In the genomic region with DNA sequence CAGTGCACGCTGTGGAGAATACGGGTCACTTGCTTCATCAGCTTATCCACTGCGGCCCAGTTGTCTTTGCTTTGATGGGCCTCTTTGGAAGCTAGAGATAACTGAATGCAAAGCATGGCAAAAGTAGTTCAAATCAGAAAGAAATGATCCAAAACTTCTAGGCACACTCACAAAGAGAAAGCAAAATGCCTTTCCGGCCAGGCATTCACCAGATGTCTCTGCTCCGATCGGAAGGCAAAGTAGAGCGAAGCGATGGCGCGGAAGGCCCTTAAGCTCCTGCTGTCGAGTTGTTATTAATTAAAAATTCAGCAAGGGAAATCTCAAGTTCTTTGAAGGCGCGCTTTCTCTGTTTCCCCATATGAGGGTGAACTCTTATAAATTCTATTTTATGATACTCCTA, we compare ENCODE assay signal across 28 mouse cellular contexts.
A peak's percentile ranks its signal among the peaks of the same experiment; 100 is the strongest.
DNase-seq lines count a peak whose midpoint lies in the region; ATAC-seq and TF ChIP-seq lines count a peak whose summit lies in the region.
"Had no signal": no experiment of that assay in that cellular context is flagged by ENCODE, and none has a peak within 500 bp of the region (broad histone marks: within the 10 kb centered on the region; RNA-seq: fewer than 3 reads in every experiment).

No protein-coding gene starts in this region.

- no peak overlapping the region for H3K9ac ChIP-seq in hindbrain, embryonic 16.5 days (ENCODE audit: low read depth, low read length)
- no peak overlapping the region for H3K9ac ChIP-seq in hindbrain, embryonic 13.5 days
- no peak overlapping the region for H3K9ac ChIP-seq in midbrain, postnatal 0 days (replicated peaks; ENCODE audit: low read length, poor library complexity, severe bottlenecking)
- H3K9ac ChIP-seq: heart, embryonic 12.5 days; kidney, embryonic 15.5 days; limb, embryonic 15.5 days; liver, embryonic 14.5 days; lung, embryonic 15.5 days; neural tube, embryonic 12.5 days had no signal

- H3K4me3 ChIP-seq in hindbrain, embryonic 16.5 days (ENCODE audit: low read length), result no peak overlapping the region
- no peak overlapping the region for H3K4me3 ChIP-seq in hindbrain, embryonic 13.5 days
- H3K4me3 ChIP-seq in midbrain, postnatal 0 days (ENCODE audit: low read depth, low read length), result no peak overlapping the region
- H3K4me3 ChIP-seq: heart, embryonic 12.5 days; kidney, embryonic 15.5 days; limb, embryonic 15.5 days; lung, embryonic 15.5 days; megakaryocyte, embryonic 14.5 days; neural tube, embryonic 12.5 days had no signal

- TF ChIP-seq CTCF in midbrain, postnatal 0 days (IDR thresholded peaks at IDR 0.05), result no peak

- no peaks in the 10 kb centered on the region for H3K4me1 ChIP-seq in hindbrain, embryonic 16.5 days (ENCODE audit: control insufficient read depth, insufficient read depth, low read depth, low read length)
- H3K4me1 ChIP-seq in hindbrain, embryonic 13.5 days (replicated peaks), result no peaks in the 10 kb centered on the region
- H3K4me1 ChIP-seq in midbrain, postnatal 0 days (ENCODE audit: insufficient read depth, low read length), result no peaks in the 10 kb centered on the region
- H3K4me1 ChIP-seq: heart, embryonic 12.5 days; kidney, embryonic 15.5 days; limb, embryonic 15.5 days; lung, embryonic 15.5 days; megakaryocyte, embryonic 14.5 days; neural tube, embryonic 12.5 days had no signal

- no peaks in the 10 kb centered on the region for H3K36me3 ChIP-seq in hindbrain, embryonic 16.5 days (ENCODE audit: control insufficient read depth, insufficient read depth, low read length)
- H3K36me3 ChIP-seq in hindbrain, embryonic 13.5 days, result no peaks in the 10 kb centered on the region
- H3K36me3 ChIP-seq in midbrain, postnatal 0 days (ENCODE audit: insufficient read depth, low read length), result no peaks in the 10 kb centered on the region
- H3K36me3 ChIP-seq: heart, embryonic 12.5 days; kidney, embryonic 15.5 days; limb, embryonic 15.5 days; lung, embryonic 15.5 days; neural tube, embryonic 12.5 days had no signal

- peak; percentile 34 to 41 for DNase-seq in cerebellum, postnatal 14 days
- no peak for DNase-seq in cerebellum, postnatal 25 days
- DNase-seq in Muller cell, postnatal 12 days (ENCODE audit: inconsistent ontology term), result peak; percentile 59
- DNase-seq in midbrain, postnatal 0 days (ENCODE audit: low spot score), result peak; percentile 56
- DNase-seq in adrenal gland, adult 8-10 months, result no peak
- DNase-seq in gastrocnemius, adult 18-20 months (ENCODE audit: low spot score), result no peak
- DNase-seq: adrenal gland, postnatal 36 days; cerebellum, adult 11-12 months; gastrocnemius, postnatal 14 days; heart, adult 18-20 months; heart, postnatal 10 days; kidney, postnatal 36 days; layer of hippocampus, postnatal 36 days; lung, postnatal 36 days; right cerebral cortex, adult 18-20 months; right cerebral cortex, postnatal 4 days; thymus, adult 18-20 months; thymus, postnatal 4 days had no signal

- 53% methylated on average over 13 of the region's 13 CpGs for WGBS in hindbrain, embryonic 16.5 days
- WGBS in hindbrain, embryonic 13.5 days, result 79% methylated on average over 13 of the region's 13 CpGs
- 70% methylated on average over 12 of the region's 13 CpGs for WGBS in midbrain, postnatal 0 days

- H3K27me3 ChIP-seq in hindbrain, embryonic 16.5 days (replicated peaks; ENCODE audit: control insufficient read depth, insufficient read depth, low read length), result no peaks in the 10 kb centered on the region
- no peaks in the 10 kb centered on the region for H3K27me3 ChIP-seq in hindbrain, embryonic 13.5 days
- H3K27me3 ChIP-seq in midbrain, postnatal 0 days (ENCODE audit: insufficient read depth, low read length), result no peaks in the 10 kb centered on the region
- H3K27me3 ChIP-seq: heart, embryonic 12.5 days; kidney, embryonic 15.5 days; limb, embryonic 15.5 days; lung, embryonic 15.5 days; megakaryocyte, embryonic 14.5 days; neural tube, embryonic 12.5 days had no signal

- ATAC-seq in hindbrain, embryonic 16.5 days, result peak; percentile 56; the same call in 1 of the 2 replicates
- ATAC-seq in hindbrain, embryonic 13.5 days (ENCODE audit: low FRiP score), result no peak
- no peak for ATAC-seq in midbrain, postnatal 0 days (ENCODE audit: low FRiP score)
- ATAC-seq: intestine, postnatal 0 days had no signal

- no peak overlapping the region for H3K4me2 ChIP-seq in hindbrain, embryonic 16.5 days (ENCODE audit: low read length)
- H3K4me2 ChIP-seq in hindbrain, embryonic 13.5 days, result no peak overlapping the region
- H3K4me2 ChIP-seq in midbrain, postnatal 0 days (ENCODE audit: low read depth, low read length, poor library complexity, severe bottlenecking), result no peak overlapping the region
- H3K4me2 ChIP-seq: heart, embryonic 12.5 days; kidney, embryonic 15.5 days; limb, embryonic 15.5 days; lung, embryonic 15.5 days; neural tube, embryonic 12.5 days had no signal

- H3K27ac ChIP-seq in hindbrain, embryonic 16.5 days (ENCODE audit: low read depth, low read length), result no peak overlapping the region
- H3K27ac ChIP-seq in hindbrain, embryonic 13.5 days, result no peak overlapping the region
- no peak overlapping the region for H3K27ac ChIP-seq in midbrain, postnatal 0 days (ENCODE audit: low read depth, low read length)
- H3K27ac ChIP-seq: kidney, embryonic 15.5 days; limb, embryonic 15.5 days; liver, embryonic 14.5 days; lung, embryonic 15.5 days; neural tube, embryonic 12.5 days had no signal

- H3K9me3 ChIP-seq in hindbrain, embryonic 16.5 days (ENCODE audit: control insufficient read depth, low read length), result no peaks in the 10 kb centered on the region
- no peaks in the 10 kb centered on the region for H3K9me3 ChIP-seq in hindbrain, embryonic 13.5 days
- no peaks in the 10 kb centered on the region for H3K9me3 ChIP-seq in midbrain, postnatal 0 days (ENCODE audit: low read length)
- H3K9me3 ChIP-seq: heart, embryonic 12.5 days; kidney, embryonic 15.5 days; limb, embryonic 15.5 days; lung, embryonic 15.5 days; neural tube, embryonic 12.5 days had no signal

Comparison
In these comparisons a context has a peak if more than half of its experiments do, and no peak if none do; other contexts are left out.
1. DNase-seq: peak in cerebellum, postnatal 14 days (2 of 2), Muller cell, postnatal 12 days (single experiment) and midbrain, postnatal 0 days (single experiment); none in cerebellum, postnatal 25 days (0 of 2), adrenal gland, adult 8-10 months (single experiment) and gastrocnemius, adult 18-20 months (single experiment).